Mouse (Mus musculus) ES-CJ7 (cell line): Measurements from ENCODE around the gene Hist1h2bq.

ENCODE experiments used
- DNase-seq: peaks from one replicate; pipeline ENCODE4 v3.0.0; 2011; ENCODE audit warnings: low read depth, low spot score

Hist1h2bq gene

GRCm38 (mm10) chr13:21789925-21790324 is 20.1 kb downstream of the Hist1h2bq start:
- DNase-seq: no peak

GRCm38 (mm10) chr13:21787760-21788593 is 22.0 kb downstream of the Hist1h2bq start:
- peak; percentile 60 for DNase-seq

- peak; percentile 98 for DNase-seq
Measured at GRCm38 (mm10) chr13:21786899-21787629, 22.9 kb downstream of the Hist1h2bq start, which contains the start of the genes Hist1h2an and Hist1h2bp. Hist1h2an (minus strand) TSS chr13:21787218. Hist1h2bp (plus strand) TSS chr13:21787461.

GRCm38 (mm10) chr13:21786189-21786898 is 23.7 kb downstream of the Hist1h2bq start:
- peak; percentile 68 for DNase-seq

- DNase-seq: no peak
Measured at GRCm38 (mm10) chr13:21784311-21784710, 25.7 kb downstream of the Hist1h2bq start.

GRCm38 (mm10) chr13:21783734-21784161 is 26.2 kb downstream of the Hist1h2bq start:
- peak; percentile 87 for DNase-seq

GRCm38 (mm10) chr13:21783255-21783617 is 26.8 kb downstream of the Hist1h2bq start, which contains the start of gene Hist1h3i:
Hist1h3i (minus strand) TSS chr13:21783370.
- peak; percentile 94 for DNase-seq

GRCm38 (mm10) chr13:21782361-21783254 is 27.4 kb downstream of the Hist1h2bq start:
- peak; percentile 86 for DNase-seq

GRCm38 (mm10) chr13:21781639-21782038 is 28.4 kb downstream of the Hist1h2bq start:
- DNase-seq: no peak

- peak; percentile 44 for DNase-seq
Measured at GRCm38 (mm10) chr13:21781021-21781555, 28.9 kb downstream of the Hist1h2bq start.

GRCm38 (mm10) chr13:21779767-21780731 is 29.9 kb downstream of the Hist1h2bq start, which contains the start of gene Hist1h1b:
Hist1h1b (minus strand) TSS chr13:21780625.
- DNase-seq: peak; percentile 91

- DNase-seq: peak; percentile 94
Measured at GRCm38 (mm10) chr13:21778814-21779766, 30.9 kb downstream of the Hist1h2bq start.
